Mouse (Mus musculus) forebrain, embryonic 13.5 days (tissue): ENCODE measurements at regions not wholly inside any gene's neighbourhood (a gene's known extent, or its start where the extent isn't known, plus 50 kb on each side); places are given as distances from the start of the nearest gene placed in this dataset.

ENCODE experiments used
- ATAC-seq: fragments of 200-750 bp; cut with Nextera tagmentation; 2 replicates; pipeline ENCODE4 v1.8.0; 2017
- H3K27ac ChIP-seq: fragments of 300-500 bp; sonication (generic); 2 replicates; pipeline ENCODE4 v1.5.1; 2015; ENCODE audit warnings: inconsistent platforms, mild to moderate bottlenecking, moderate library complexity
- H3K27me3 ChIP-seq: fragments of 300-500 bp; sonication (generic); 2 replicates; pipeline ENCODE4 v1.6.1; 2015; ENCODE audit warnings: mild to moderate bottlenecking, inconsistent platforms
- H3K36me3 ChIP-seq: fragments of 300-500 bp; sonication (generic); 2 replicates; pipeline ENCODE4 v1.6.1; 2015; ENCODE audit warnings: mild to moderate bottlenecking, inconsistent platforms; ENCODE audit not compliant: poor library complexity, severe bottlenecking
- H3K4me1 ChIP-seq: fragments of 300-500 bp; sonication (generic); 2 replicates; pipeline ENCODE4 v1.6.1; 2015; ENCODE audit warnings: inconsistent platforms
- H3K4me2 ChIP-seq: fragments of 300-500 bp; sonication (generic); 2 replicates; pipeline ENCODE4 v1.6.1; 2015; ENCODE audit warnings: inconsistent platforms, mild to moderate bottlenecking, moderate library complexity
- H3K4me3 ChIP-seq: fragments of 300-500 bp; sonication (generic); 2 replicates; pipeline ENCODE4 v1.5.1; 2015; ENCODE audit warnings: mild to moderate bottlenecking, inconsistent platforms
- H3K9ac ChIP-seq: fragments of 300-500 bp; sonication (generic); 2 replicates; pipeline ENCODE4 v1.6.1; 2015; ENCODE audit warnings: mild to moderate bottlenecking, inconsistent platforms
- H3K9me3 ChIP-seq: fragments of 300-500 bp; sonication (generic); replicated peaks from 2 replicates; pipeline ENCODE4 v1.6.1; 2016; ENCODE audit warnings: inconsistent platforms
- WGBS: fragments of 180-500 bp; shearing (Covaris S2); methylation state at CpG from one replicate; pipeline ENCODE4 v1.1.7; 2015; 5-methylcytosine and 5-hydroxymethylcytosine counted together

DNA sequence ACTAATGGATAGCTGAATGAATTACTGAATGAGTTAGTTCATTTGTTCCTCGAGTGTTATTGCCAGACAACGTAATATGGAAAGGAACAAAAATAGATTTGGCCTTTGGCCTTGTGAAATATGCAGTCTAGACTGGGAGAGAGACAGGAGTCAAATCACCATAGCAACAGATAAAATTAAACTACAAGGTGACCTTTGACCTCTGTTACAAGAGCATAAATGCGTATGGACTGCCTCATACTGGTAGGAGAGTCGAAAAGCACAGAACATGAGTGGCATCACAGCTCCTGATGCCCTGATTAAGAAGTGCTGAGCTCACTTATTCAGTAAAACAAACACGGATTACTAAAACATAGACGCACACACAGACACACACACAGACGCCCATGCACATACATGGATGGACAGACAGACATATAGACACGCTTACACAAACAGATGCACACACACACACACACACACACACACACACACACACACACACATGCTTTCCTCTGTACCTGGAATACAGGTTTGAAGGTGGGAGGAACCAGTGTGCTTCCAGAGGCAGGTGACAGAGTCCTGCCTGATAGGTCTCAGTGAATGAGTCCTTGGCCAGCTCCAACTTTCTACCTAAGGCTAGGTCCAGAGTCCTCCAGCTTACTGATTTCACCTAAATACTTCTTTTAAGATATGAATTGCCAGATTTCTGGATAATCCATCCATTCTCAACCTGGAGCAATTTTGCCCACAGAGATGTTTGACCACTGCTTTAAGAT is 72.1 kb upstream of the Myocd start:
- Histone ChIP-seq H3K27ac (no peak overlapping the region), H3K4me3 (no peak overlapping the region), H3K9ac (no peak overlapping the region), H3K4me2 (no peak overlapping the region), H3K36me3 (no peaks in the 10 kb centered on the region), H3K27me3 (no peaks in the 10 kb centered on the region), H3K9me3 (no peaks in the 10 kb centered on the region), H3K4me1 (no peaks in the 10 kb centered on the region)
- no peak for ATAC-seq
- WGBS, result 92% methylated on average over 8 of the region's 8 CpGs

DNA sequence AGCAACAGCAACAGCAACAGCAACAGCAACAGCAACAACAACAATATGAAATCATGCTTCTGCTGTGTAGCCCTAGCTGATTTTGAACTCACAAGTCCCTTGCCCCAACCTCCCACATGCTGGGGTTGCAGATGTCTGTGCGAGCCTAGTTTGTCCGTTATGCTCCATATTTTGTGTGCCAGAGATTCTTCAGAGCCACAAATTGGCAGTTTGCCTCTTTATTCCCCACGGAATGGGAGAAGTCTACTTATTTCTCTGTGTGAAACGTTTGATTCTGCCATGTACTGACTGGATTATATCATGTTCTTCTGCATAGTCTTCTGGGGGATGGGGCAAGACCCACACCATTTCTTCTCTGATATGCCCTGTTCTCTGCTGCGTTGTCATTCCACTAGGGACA is 64.5 kb upstream of the Myocd start:
- H3K27me3 ChIP-seq, result no peaks in the 10 kb centered on the region
- H3K4me2 ChIP-seq, result no peak overlapping the region
- no peaks in the 10 kb centered on the region for H3K36me3 ChIP-seq
- ATAC-seq, result no peak
- no peak overlapping the region for H3K9ac ChIP-seq
- WGBS, result 71% methylated on average over 5 of the region's 5 CpGs
- no peak overlapping the region for H3K27ac ChIP-seq
- no peaks in the 10 kb centered on the region for H3K4me1 ChIP-seq
- no peaks in the 10 kb centered on the region for H3K9me3 ChIP-seq
- H3K4me3 ChIP-seq, result no peak overlapping the region

DNA sequence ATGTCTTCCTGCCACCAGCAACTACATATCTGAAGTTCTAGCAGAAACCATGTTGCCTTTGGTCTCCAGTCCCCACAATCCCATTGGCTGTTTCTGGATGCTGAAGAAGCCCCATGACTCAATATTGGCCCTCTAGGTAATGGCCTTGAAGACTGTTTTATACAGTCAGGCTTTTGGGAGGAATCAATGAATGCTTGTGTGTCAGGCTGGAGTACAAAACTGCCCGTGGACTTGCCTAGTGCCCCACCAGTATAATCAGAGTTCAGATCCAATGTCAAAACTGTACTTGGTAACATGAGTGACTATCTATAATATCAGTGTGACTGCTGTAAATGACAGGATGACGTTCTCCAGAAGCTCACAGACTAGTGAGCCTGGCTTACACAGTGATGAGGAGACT is 63.3 kb upstream of the Myocd start:
- no peak overlapping the region for H3K4me2 ChIP-seq
- ATAC-seq, result no peak
- H3K36me3 ChIP-seq, result no peaks in the 10 kb centered on the region
- no peaks in the 10 kb centered on the region for H3K4me1 ChIP-seq
- no peak overlapping the region for H3K27ac ChIP-seq
- 85% methylated on average over 2 of the region's 2 CpGs for WGBS
- no peak overlapping the region for H3K4me3 ChIP-seq
- no peaks in the 10 kb centered on the region for H3K27me3 ChIP-seq
- H3K9ac ChIP-seq, result no peak overlapping the region
- no peaks in the 10 kb centered on the region for H3K9me3 ChIP-seq

DNA sequence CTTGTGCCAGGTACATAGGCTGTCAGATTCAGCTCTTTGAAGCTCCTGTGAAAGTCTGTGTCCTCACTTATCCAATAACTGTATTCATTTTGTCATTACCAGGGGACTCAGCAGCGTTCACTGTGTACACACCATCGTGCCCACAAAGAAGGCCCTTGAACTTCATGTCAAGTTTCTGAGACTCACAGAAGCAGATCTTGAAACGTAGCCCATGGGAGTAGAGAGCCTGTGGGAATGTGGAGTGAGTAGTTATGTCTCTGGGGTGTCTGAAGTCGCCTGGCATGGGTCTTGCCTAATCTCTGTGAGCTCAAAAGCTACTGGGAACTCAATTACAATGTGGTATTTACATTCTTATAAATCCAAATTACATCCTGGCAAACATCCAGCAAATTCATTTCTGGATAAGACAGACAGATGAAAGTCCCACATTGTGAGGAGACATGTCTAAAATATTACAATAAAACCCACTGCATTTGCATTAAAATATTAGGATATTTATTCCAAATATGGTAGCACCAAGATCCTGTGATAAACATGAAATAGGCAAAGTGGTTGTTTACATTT is 53.2 kb upstream of the Myocd start:
- no peak overlapping the region for H3K4me2 ChIP-seq
- ATAC-seq, result no peak
- no peaks in the 10 kb centered on the region for H3K36me3 ChIP-seq
- no peaks in the 10 kb centered on the region for H3K4me1 ChIP-seq
- 65% methylated on average over 4 of the region's 4 CpGs for WGBS
- no peak overlapping the region for H3K4me3 ChIP-seq
- no peak overlapping the region for H3K9ac ChIP-seq
- H3K9me3 ChIP-seq, result no peaks in the 10 kb centered on the region
- H3K27me3 ChIP-seq, result no peaks in the 10 kb centered on the region
- H3K27ac ChIP-seq, result no peak overlapping the region
